Mouse (Mus musculus) bone marrow, adult 2 months (tissue): ENCODE data around the gene Kbtbd2.

Source experiments
- CTCF ChIP-seq: fragments of 200-500 bp; IDR thresholded peaks from 2 replicates; pipeline ENCODE4 v1.5.1; 2011; ENCODE audit warnings: low read length, control low read depth; ENCODE audit not compliant: control insufficient read depth, insufficient read depth
- POLR2A ChIP-seq: fragments of 200-500 bp; IDR thresholded peaks from 2 replicates; pipeline ENCODE4 v1.6.1; 2011; ENCODE audit warnings: low read depth, mild to moderate bottlenecking, control low read depth, low read length, borderline replicate concordance; ENCODE audit not compliant: control insufficient read depth

DNA sequence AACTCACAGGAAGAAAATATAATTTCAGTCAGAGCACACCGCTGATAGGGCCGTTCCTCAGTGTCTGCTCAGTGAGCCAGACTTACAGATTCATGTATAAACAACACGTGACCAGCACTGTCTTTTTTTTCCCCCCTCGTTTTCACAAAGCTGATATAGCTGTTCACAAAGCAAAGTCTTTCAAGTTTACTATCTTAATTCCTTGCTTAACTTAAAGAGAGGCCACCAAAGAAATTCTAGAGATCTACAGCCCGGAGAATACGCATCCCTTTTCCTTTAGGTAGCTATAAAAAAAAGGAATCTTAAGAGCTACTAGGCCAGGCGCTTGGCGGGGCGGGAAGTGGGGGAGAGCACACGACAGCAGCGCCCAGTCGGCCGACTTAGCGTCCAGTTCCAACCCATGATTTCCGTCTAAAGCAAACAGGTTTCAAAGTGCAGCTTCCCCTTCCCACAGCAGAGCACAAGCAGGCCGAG, 908 bp downstream of the Kbtbd2 start:
- TF ChIP-seq CTCF: no peak
- peak; percentile 27; the same call in 1 of the 2 replicates for TF ChIP-seq POLR2A
